Mouse (Mus musculus): ENCODE measurements around the gene Egfr. TPM values are rescaled to one million over a fixed set of nuclear protein-coding genes. Genes with fewer than 3 reads are reported as not detected.

The Egfr gene
- total RNA-seq, 2 experiments from 2014 or later, result 15.5 to 23.5 TPM

DNA sequence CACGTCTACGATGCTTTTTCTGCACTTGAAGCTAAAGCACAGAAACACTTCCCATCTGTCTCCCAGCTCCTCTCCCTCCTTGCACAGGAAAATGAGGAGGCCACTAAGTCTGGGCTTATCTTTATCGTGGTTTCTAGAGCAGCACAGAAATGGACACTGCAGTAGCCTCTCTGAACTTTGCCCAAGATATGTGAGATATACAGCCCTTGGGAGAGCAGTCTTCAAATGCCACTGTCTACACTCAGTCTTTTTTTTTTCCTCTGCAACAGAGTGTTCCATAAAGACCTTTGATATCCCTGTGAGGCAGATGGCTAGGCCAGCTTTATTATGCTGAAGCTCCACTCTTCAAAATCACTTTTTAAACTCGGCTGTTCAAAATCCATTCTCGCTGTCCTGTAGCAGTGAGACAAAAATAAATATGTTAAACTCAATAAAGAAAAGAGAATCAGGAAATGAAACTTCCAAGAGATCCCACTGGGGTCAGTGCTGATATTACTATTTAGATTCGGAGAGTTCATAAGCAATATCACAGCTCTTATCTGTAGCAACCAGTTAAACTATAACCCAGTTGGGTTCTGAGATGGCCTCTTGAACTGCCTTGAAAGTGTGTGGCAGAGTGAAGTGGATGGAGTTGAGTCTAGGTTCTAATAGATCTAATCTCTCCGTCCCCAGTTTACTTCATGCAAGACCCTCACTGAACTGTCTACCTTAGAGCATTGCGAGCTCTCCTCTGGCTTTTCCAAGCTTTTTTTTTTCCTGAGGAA, 148.8 kb downstream of the Egfr start:
- DNase-seq, result no peak

DNA sequence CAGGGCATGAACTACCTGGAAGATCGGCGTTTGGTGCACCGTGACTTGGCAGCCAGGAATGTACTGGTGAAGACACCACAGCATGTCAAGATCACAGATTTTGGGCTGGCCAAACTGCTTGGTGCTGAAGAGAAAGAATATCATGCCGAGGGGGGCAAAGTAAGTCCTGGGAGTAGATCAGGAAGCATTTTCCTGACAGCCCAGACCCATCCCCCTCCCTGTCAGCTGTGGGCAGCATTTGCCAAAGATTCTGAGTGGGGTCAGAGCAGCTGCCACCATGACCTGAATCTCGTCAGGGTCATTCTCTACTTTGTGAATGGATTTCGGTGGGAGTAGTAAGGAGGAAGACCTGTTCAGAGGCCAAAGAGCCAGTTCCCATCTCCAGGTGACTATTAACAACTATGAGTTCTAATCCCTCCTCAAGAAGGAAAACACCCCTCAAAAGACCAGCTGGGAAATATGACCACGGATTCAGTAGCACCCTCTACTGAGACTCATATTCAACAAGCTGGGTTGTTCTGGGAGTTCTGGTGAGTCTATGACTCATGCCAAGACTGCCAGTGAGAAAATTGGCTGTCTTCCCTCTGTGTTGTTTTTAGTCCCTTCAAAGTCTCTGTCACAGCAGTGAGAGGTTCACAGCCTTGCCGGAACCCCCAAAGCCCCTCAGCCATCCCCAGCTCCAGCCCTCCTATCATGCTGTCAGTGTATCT, 152.5 kb downstream of the Egfr start:
- DNase-seq, result peak; percentile 37

DNA sequence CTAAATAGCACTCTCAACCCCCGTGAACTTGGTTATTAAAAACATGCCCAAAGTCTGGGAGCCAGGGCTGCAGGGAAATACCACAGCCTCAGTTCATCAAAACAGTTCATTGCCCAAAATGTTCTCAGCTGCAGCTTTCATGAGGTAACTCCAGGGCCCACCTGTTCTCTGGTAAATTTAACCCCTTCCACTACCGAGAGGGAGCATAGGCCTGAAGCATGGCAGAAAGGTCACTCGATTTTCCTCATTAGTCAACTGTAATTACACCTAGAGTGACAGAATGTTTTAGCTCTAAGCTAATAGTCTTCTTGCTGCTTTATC, 153.0 kb downstream of the Egfr start:
- DNase-seq, result no peak

GRCm38 (mm10) chr11:16906530-16906929, 154.5 kb downstream of the Egfr start:
- no peak for DNase-seq

DNA sequence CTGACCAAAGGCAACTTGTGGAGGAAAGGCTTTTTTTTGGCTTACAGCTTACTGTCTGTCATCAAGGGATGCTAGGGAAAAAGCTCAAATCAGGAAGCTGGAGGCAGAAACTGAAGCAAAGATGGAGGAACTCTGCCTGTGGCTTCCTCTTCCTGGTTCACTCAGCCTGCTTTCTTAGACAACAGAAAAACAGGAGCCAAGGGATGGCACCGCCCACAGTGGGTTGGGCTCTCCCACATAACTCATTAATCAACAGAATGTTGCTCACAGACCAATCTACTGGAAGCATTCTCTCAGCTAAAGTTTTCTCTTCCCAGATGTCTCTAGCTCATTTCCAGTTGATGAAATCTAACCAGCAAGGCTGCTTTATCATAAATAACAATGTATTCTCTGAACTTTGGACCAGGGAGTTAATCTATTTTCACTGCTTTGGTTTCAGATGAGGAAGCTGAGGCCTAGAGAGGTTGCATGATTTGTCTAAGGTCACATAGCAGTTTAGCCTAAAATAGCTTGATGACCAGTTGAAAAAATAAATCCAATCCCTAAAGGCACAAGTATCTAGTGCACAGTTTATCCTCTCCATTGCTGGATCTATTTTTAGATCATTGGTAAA, 155.6 kb downstream of the Egfr start:
- DNase-seq, result peak; percentile 15

GRCm38 (mm10) chr11:16914756-16915155, 162.8 kb downstream of the Egfr start:
- no peak for DNase-seq

DNA sequence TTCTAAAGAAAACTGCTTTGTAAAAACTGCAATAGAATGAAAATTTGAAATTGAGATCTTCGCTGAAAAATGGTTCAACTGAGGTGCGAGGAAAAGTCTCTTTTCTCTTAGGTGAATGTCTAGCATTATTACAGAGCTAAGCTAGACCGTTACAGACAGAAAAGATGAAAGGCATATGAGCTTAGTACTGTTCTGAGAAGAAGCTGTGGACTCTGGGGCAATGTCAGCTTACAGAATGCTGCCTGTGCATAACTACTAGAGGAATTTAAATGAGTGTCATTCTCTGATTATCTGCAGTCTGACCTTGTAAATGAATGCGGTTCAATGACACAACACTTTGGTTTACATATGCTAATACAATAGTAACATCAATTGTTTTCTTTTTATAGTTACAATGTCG, 163.8 kb downstream of the Egfr start:
- no peak for DNase-seq

GRCm38 (mm10) chr11:16917512-16917911, 165.5 kb downstream of the Egfr start:
- no peak for DNase-seq

- no peak for DNase-seq
These were observed 180.2 kb downstream of the Egfr start for GRCm38 (mm10) chr11:16932159-16932558.

- DNase-seq, result peak; percentile 26
These were observed 183.7 kb downstream of the Egfr start for GRCm38 (mm10) chr11:16935577-16936236.

DNA sequence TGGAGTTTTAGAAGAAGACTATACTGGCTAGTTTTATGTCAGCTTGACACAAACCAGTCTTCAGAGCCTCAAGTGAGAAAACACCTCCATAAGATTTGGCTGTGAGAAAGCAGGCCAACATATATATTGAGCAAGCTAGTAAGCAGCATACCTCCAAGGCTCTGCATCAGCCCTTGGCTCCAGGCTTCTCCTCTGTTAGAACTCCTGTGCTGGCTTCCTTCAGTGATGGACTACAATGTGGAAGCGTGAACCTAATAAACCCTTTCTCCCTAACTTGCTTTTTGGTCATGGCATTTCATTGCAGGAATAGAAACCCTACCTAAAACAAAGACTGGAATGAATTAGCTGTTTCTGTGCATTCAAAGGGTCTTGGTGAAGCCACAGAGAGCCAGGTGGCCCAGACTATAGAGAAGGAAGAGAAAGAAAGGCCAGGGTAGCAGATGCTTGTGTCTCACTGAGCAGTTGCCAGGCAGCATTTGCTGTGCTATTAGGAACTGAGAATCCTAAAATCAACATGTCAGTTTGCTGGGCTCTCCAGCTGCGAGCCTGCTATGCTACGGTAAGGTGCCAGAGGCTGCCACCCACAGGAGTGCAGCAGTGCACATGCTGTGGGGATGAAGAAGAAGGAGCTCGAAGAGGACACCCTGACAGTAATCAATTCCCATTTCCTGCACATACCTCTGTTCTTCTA, 189.2 kb downstream of the Egfr start:
- no peak for DNase-seq

DNA sequence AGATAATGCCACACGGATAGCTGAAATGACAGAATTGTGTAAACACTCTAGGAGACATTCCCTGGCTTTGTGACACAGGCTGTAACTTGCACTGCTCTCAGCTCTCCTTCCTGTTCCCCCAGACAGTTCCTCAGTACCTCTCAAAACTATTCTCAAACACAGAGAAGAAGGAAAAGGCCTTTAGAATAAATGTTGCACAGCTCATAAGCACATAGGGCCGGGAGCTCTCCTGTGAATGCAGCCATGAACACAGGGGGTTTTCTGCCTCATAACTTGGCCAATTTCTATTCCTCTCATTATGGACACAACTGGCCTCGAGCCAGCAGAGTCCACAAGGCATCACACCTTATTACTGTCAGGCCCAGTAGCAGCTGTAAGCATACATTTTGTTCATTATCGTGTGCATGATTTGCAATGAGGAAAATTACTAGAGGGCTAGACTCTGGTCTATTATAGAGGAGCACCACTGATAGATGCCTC, 190.0 kb downstream of the Egfr start:
- no peak for DNase-seq

DNA sequence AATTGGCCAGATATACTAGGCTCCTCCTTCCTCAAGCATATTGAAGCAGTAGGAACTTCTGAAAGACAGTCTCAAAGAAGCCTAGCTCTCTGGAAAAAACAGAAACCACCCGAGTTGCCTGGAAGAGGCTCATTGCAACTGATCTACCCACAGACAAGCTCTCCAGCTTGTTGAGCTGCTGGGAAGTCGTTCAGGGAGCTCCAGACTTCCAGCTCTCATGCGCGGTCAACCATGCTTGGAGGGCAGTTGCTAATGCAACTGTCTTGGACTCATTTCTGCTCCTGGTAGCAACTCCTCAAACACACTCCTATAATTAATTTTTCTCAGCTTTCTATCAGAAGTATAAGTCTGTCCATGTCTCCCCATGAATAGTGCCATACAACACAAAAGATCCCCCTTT, 191.0 kb downstream of the Egfr start:
- DNase-seq, result no peak

DNA sequence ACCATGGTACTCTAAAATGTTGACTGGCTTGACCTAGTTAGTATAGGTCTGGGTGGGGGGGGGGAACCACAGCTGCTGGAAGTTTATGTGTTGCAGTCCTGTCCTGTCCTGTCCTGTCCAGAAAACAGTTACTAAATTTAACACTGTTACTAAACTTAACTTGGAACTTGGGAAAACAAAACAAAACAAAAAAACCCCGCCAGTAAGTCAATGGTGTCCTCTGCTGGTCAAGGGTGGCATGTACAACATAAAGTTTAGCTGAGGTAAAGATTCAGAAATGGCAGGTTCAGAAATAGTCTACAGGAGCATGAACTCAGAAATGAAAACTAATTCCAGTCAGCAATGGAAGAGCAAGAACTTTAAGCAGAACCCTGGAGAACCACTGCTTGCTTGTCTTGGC, 196.8 kb downstream of the Egfr start:
- DNase-seq, result peak; percentile 54

DNA sequence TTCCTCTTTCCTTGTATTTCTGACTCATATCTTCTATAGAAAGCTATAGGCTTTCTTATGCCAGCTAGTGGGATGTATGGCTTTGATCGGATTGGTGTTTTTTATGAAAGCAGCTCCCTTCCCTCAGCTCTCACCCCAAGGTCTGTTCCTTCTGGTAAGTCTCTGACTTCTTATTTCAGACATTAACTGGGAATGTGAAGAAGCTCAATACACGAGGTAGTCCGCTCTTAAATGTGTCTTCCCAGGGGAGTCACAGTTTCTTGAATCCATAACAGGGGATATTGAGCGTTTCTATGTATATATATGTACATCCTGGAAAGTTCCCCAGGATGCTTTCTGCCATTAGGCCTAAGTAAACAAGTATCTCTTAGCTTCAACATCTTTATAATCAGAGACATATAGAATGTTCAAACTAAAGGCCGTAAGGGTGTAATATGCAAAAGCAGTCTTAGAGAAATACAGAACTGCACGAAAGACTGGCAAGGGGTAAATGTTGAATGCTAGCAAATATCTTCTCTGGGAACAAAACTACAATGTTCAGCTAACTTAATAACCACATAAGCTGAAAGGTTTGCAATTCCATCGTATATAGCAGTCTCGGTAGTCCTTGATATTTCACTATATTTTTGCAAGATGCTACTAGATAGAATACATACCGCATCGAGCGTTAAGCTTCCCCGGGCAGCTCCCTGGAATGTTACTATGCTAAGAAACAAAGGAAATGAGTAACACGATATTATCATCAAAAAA, 198.4 kb downstream of the Egfr start:
- DNase-seq, result no peak

- DNase-seq, result peak; percentile 96
These were observed 199.2 kb downstream of the Egfr start, which contains the start of gene Fbxo48 for GRCm38 (mm10) chr11:16950976-16951760. Gene Fbxo48, plus strand, starts transcription at chr11:16951375.

GRCm38 (mm10) chr11:16951761-16952010, 199.7 kb downstream of the Egfr start:
- DNase-seq, result no peak

GRCm38 (mm10) chr11:16956115-16956862, 204.3 kb downstream of the Egfr start:
- DNase-seq, result no peak

- no peak for DNase-seq
These were observed 205.0 kb downstream of the Egfr start for GRCm38 (mm10) chr11:16957030-16957429.

GRCm38 (mm10) chr11:16958520-16958919, 206.5 kb downstream of the Egfr start:
- no peak for DNase-seq
